ENCODE assay signal across 11 mouse cellular contexts in the genomic region with DNA sequence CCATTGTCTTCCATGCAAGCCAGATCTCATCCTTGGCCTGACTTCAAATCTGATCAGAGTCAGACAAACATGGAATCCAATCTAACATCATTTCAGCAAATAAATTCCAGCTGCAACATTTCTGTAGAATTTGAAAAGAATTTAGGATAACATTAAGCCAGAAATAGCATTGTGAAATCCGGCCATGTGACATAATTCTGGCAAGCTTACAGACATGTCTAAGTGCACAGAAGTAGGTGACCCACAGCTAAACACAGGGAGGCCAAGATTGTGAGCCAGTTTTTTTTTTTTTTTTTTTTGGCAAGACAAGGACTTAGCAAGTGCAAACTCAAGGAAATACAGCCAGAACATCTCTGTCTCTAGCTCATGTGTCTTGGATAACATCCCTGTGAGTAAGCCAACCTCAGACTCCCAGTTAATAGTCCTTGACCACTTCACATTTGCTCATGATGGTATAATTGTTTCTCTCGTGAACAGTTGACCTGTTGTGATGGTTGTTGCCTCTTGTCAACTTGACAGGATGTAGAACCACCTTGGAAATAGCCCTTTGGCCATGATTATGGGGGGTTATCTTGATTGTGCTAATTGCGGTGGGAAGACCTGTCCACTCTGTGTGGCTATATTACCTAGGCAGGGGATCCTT. TPM values are rescaled to one million over a fixed set of nuclear protein-coding genes. Genes with fewer than 3 reads are reported as not detected.
DNase-seq lines count a peak whose midpoint lies in the region; ATAC-seq and TF ChIP-seq lines count a peak whose summit lies in the region.
"Had no signal": no experiment of that assay in that cellular context is flagged by ENCODE, and none has a peak within 500 bp of the region (broad histone marks: within the 10 kb centered on the region; RNA-seq: fewer than 3 reads in every experiment).

No protein-coding gene starts in this region.

- peak; percentile 78 for DNase-seq in limb, embryonic 14.5 days (ENCODE audit: low spot score)
- no peak for DNase-seq in limb, embryonic 10.5 days (ENCODE audit: low spot score)
- DNase-seq in heart, postnatal 4 days = peak; percentile 57
- peak; percentile 77 for DNase-seq in skeletal muscle tissue, adult 2 months (ENCODE audit: low read depth, low spot score)
- no peak for DNase-seq in spleen, postnatal 10 days (ENCODE audit: low spot score in 2 of 2)
- DNase-seq in layer of hippocampus, postnatal 14 days (ENCODE audit: low spot score in 2 of 2) = no peak
- DNase-seq in layer of hippocampus, postnatal 25 days (ENCODE audit: extremely low spot score in 1 of 2, low spot score in 1 of 2) = no peak
- DNase-seq: liver, embryonic 13.5 days had no signal

- H3K36me3 ChIP-seq in limb, embryonic 14.5 days (ENCODE audit: control insufficient read depth, insufficient read depth, low read length) = no peaks in the 10 kb centered on the region
- no peaks in the 10 kb centered on the region for H3K36me3 ChIP-seq in limb, embryonic 10.5 days
- H3K36me3 ChIP-seq: liver, embryonic 13.5 days had no signal

- H3K27ac ChIP-seq in limb, embryonic 14.5 days (replicated peaks; ENCODE audit: low read depth, low read length) = no peak overlapping the region
- no peak overlapping the region for H3K27ac ChIP-seq in limb, embryonic 10.5 days
- 0 out of 2 replicates have a peak overlapping the region, but pooled peaks have one; percentile 2 for H3K27ac ChIP-seq in brown adipose tissue, adult 24 weeks (replicated peaks; ENCODE audit: low read depth, low read length)
- H3K27ac ChIP-seq: forebrain, embryonic 13.5 days; liver, embryonic 13.5 days had no signal

- H3K9ac ChIP-seq in limb, embryonic 14.5 days (ENCODE audit: low read depth, low read length, severe bottlenecking) = no peak overlapping the region
- H3K9ac ChIP-seq: forebrain, embryonic 13.5 days; liver, embryonic 13.5 days had no signal

- WGBS in limb, embryonic 14.5 days = 63% methylated on average over 3 of the region's 3 CpGs
- WGBS in limb, embryonic 10.5 days = 89% methylated on average over 3 of the region's 3 CpGs

- no peak for ATAC-seq in limb, embryonic 14.5 days (ENCODE audit: low FRiP score, low read depth)
- ATAC-seq: forebrain, embryonic 13.5 days; inflammation-experienced regulatory T-cells, adult 6 months had no signal

- no peaks in the 10 kb centered on the region for H3K4me1 ChIP-seq in limb, embryonic 14.5 days (ENCODE audit: control insufficient read depth, insufficient read depth, low read length)
- H3K4me1 ChIP-seq in limb, embryonic 10.5 days = no peaks in the 10 kb centered on the region
- H3K4me1 ChIP-seq in brown adipose tissue, adult 24 weeks (ENCODE audit: control insufficient read depth, insufficient read depth, insufficient read length, low read length) = peaks cover 21% of the 10 kb centered on the region
- H3K4me1 ChIP-seq: forebrain, embryonic 13.5 days had no signal

- no peak overlapping the region for H3K4me3 ChIP-seq in limb, embryonic 14.5 days (replicated peaks; ENCODE audit: low read length)
- H3K4me3 ChIP-seq in limb, embryonic 10.5 days = no peak overlapping the region
- no peak overlapping the region for H3K4me3 ChIP-seq in brown adipose tissue, adult 24 weeks (ENCODE audit: insufficient read depth, low read depth, low read length)
- H3K4me3 ChIP-seq: forebrain, embryonic 13.5 days; liver, embryonic 13.5 days had no signal

- TF ChIP-seq POLR2A in limb, embryonic 14.5 days (IDR thresholded peaks at IDR 0.05; ENCODE audit: borderline replicate concordance, extremely low read depth, insufficient read depth, insufficient read length) = no peak

- H3K27me3 ChIP-seq in limb, embryonic 14.5 days (ENCODE audit: control insufficient read depth, insufficient read depth, low read length) = no peaks in the 10 kb centered on the region
- no peaks in the 10 kb centered on the region for H3K27me3 ChIP-seq in limb, embryonic 10.5 days (ENCODE audit: low read depth, poor library complexity, severe bottlenecking)
- H3K27me3 ChIP-seq: forebrain, embryonic 13.5 days; liver, embryonic 13.5 days had no signal

- H3K4me2 ChIP-seq in limb, embryonic 14.5 days (replicated peaks; ENCODE audit: low read depth, low read length, severe bottlenecking) = no peak overlapping the region
- H3K4me2 ChIP-seq: forebrain, embryonic 13.5 days; liver, embryonic 13.5 days had no signal

- H3K9me3 ChIP-seq in limb, embryonic 14.5 days (ENCODE audit: control insufficient read depth, low read length) = no peaks in the 10 kb centered on the region
- H3K9me3 ChIP-seq in limb, embryonic 10.5 days (replicated peaks) = no peaks in the 10 kb centered on the region
- H3K9me3 ChIP-seq: forebrain, embryonic 13.5 days; liver, embryonic 13.5 days had no signal

RNA-seq across cellular contexts. Expression of a gene that starts 54.6 kb away (rescaled TPM):
- not detected in 2 replicates for polyA plus RNA-seq in limb, embryonic 14.5 days (2012; rRNA removed)
- not detected in 2 replicates for polyA plus RNA-seq in limb, embryonic 14.5 days (2014; fragmentation: Nextera tagmentation; extraction: Ambion mirVana)
- 0.11 TPM in 1 of 2 replicates, not detected in the other for polyA plus RNA-seq in limb, embryonic 10.5 days (2016; fragmentation: Nextera tagmentation; extraction: Ambion mirVana)
- polyA plus RNA-seq in brown adipose tissue, adult 24 weeks (2012; ENCODE audit: insufficient read depth, insufficient read length, missing spikeins) = not detected in 2 replicates
- not detected for total RNA-seq in heart, postnatal 4 days (2021)
- not detected for total RNA-seq in layer of hippocampus, postnatal 14 days (2021)
- not detected for total RNA-seq in layer of hippocampus, postnatal 25 days (2021)
- polyA plus RNA-seq: forebrain, embryonic 13.5 days; inflammation-experienced regulatory T-cells, adult 6 months; liver, embryonic 13.5 days had no signal

Comparison
In these comparisons a context has a peak if more than half of its experiments do, and no peak if none do; other contexts are left out.
1. DNase-seq: peak in limb, embryonic 14.5 days (single experiment), heart, postnatal 4 days (single experiment) and skeletal muscle tissue, adult 2 months (single experiment); none in limb, embryonic 10.5 days (single experiment), spleen, postnatal 10 days (0 of 2), layer of hippocampus, postnatal 14 days (0 of 2) and layer of hippocampus, postnatal 25 days (0 of 2).